Mouse (Mus musculus) C2C12 (cell line): ENCODE measurements around the gene Kirrel3.

Source experiments
- CEBPB ChIP-seq: IDR thresholded peaks from one replicate; pipeline ENCODE4 v1.6.1; 2011; ENCODE audit warnings: low read depth, mild to moderate bottlenecking, control low read depth, moderate library complexity
- CTCF ChIP-seq: IDR thresholded peaks from one replicate; pipeline ENCODE4 v1.5.1; 2011; ENCODE audit not compliant: control insufficient read depth, insufficient read depth, insufficient read length
- MAX ChIP-seq: IDR thresholded peaks from one replicate; pipeline ENCODE4 v1.6.1; 2011; ENCODE audit warnings: mild to moderate bottlenecking, control low read depth
- MYOD1 ChIP-seq: IDR thresholded peaks from one replicate; pipeline ENCODE4 v1.6.1; 2011; ENCODE audit warnings: low read depth; ENCODE audit not compliant: control insufficient read depth, insufficient read length
- MYOG ChIP-seq: IDR thresholded peaks from one replicate; pipeline ENCODE4 v1.6.1; 2011; ENCODE audit not compliant: control insufficient read depth, insufficient read length; ENCODE audit errors: extremely low read depth
- USF1 ChIP-seq: IDR thresholded peaks from one replicate; pipeline ENCODE4 v1.6.1; 2011; ENCODE audit warnings: low read depth, mild to moderate bottlenecking, control low read depth, moderate library complexity

- no peak for TF ChIP-seq MYOD1
- no peak for TF ChIP-seq MAX
- TF ChIP-seq CTCF, result no peak
- peak; percentile 42 for TF ChIP-seq CEBPB
- no peak for TF ChIP-seq MYOG
- TF ChIP-seq USF1, result no peak
These were observed 119.2 kb downstream of the Kirrel3 start for GRCm38 (mm10) chr9:34604931-34605330.
